In genomic region chr11:97345446-97345845, GRCm38 (mm10) we compare ENCODE assay signal across 24 mouse cellular contexts. TPM values are rescaled to one million over a fixed set of nuclear protein-coding genes. Genes with fewer than 3 reads are reported as not detected.
DNase-seq lines count a peak whose midpoint lies in the region; ATAC-seq and TF ChIP-seq lines count a peak whose summit lies in the region.
"Had no signal": no experiment of that assay in that cellular context is flagged by ENCODE, and none has a peak within 500 bp of the region (broad histone marks: within the 10 kb centered on the region; RNA-seq: fewer than 3 reads in every experiment).

No protein-coding gene starts in this region.

- WGBS in heart, embryonic 11.5 days (ENCODE audit: insufficient replicate concordance), result 56% methylated on average over 10 of the region's 10 CpGs
- WGBS in heart, adult 2 months, result 50% methylated on average over 10 of the region's 10 CpGs
- WGBS in midbrain, embryonic 11.5 days, result 87% methylated on average over 10 of the region's 10 CpGs
- 86% methylated on average over 10 of the region's 10 CpGs for WGBS in midbrain, embryonic 15.5 days

- no peaks in the 10 kb centered on the region for H3K79me2 ChIP-seq in heart, adult 2 months (replicated peaks; ENCODE audit: control insufficient read depth, insufficient read depth, low read length)

- H3K9ac ChIP-seq in heart, embryonic 11.5 days (ENCODE audit: low read depth, low read length), result no peak overlapping the region
- H3K9ac ChIP-seq in heart, adult 2 months (ENCODE audit: low read depth, low read length), result no peak overlapping the region
- H3K9ac ChIP-seq in midbrain, embryonic 11.5 days (ENCODE audit: low read length), result no peak overlapping the region
- H3K9ac ChIP-seq in midbrain, embryonic 15.5 days, result no peak overlapping the region
- H3K9ac ChIP-seq: forebrain, embryonic 15.5 days; hindbrain, embryonic 12.5 days; hindbrain, embryonic 15.5 days had no signal

- H3K9me3 ChIP-seq in heart, embryonic 11.5 days (replicated peaks; ENCODE audit: control insufficient read depth, low read length), result no peaks in the 10 kb centered on the region
- H3K9me3 ChIP-seq in midbrain, embryonic 11.5 days (ENCODE audit: control insufficient read depth, low read length), result no peaks in the 10 kb centered on the region
- no peaks in the 10 kb centered on the region for H3K9me3 ChIP-seq in midbrain, embryonic 15.5 days
- H3K9me3 ChIP-seq: forebrain, embryonic 10.5 days; forebrain, embryonic 15.5 days; hindbrain, embryonic 12.5 days; hindbrain, embryonic 15.5 days had no signal

- no peak for TF ChIP-seq CTCF in heart, adult 2 months (IDR thresholded peaks at IDR 0.05)

- H3K36me3 ChIP-seq in heart, embryonic 11.5 days (ENCODE audit: control insufficient read depth, insufficient read depth, low read length), result no peaks in the 10 kb centered on the region
- no peaks in the 10 kb centered on the region for H3K36me3 ChIP-seq in heart, adult 2 months (ENCODE audit: control insufficient read depth, insufficient read depth, low read length)
- H3K36me3 ChIP-seq in midbrain, embryonic 11.5 days (ENCODE audit: control insufficient read depth, insufficient read depth, low read length), result no peaks in the 10 kb centered on the region
- H3K36me3 ChIP-seq in midbrain, embryonic 15.5 days (replicated peaks), result no peaks in the 10 kb centered on the region
- H3K36me3 ChIP-seq: forebrain, embryonic 10.5 days; forebrain, embryonic 15.5 days; hindbrain, embryonic 12.5 days; hindbrain, embryonic 15.5 days had no signal

- no peak overlapping the region for H3K4me2 ChIP-seq in heart, embryonic 11.5 days
- H3K4me2 ChIP-seq in midbrain, embryonic 11.5 days, result no peak overlapping the region
- H3K4me2 ChIP-seq in midbrain, embryonic 15.5 days, result no peak overlapping the region
- H3K4me2 ChIP-seq: forebrain, embryonic 15.5 days; hindbrain, embryonic 12.5 days; hindbrain, embryonic 15.5 days had no signal

- ATAC-seq in CD4-positive, CD25-positive, alpha-beta regulatory T cell, adult 4 months, result no peak
- ATAC-seq in heart, embryonic 11.5 days (replicated peaks; ENCODE audit: insufficient number of reproducible peaks, low FRiP score, low TSS enrichment), result no peak; the same call in 1 of the 2 replicates
- ATAC-seq in midbrain, embryonic 11.5 days (ENCODE audit: low FRiP score), result no peak
- no peak for ATAC-seq in midbrain, embryonic 15.5 days (replicated peaks)
- peak; percentile 65; the same call in 1 of the 2 replicates for ATAC-seq in granulocyte monocyte progenitor cell, adult 5-6 weeks (replicated peaks; ENCODE audit: poor library complexity, severe bottlenecking)
- ATAC-seq: activated CD4-positive, CD25-positive, alpha-beta regulatory T cell, adult 4 months; forebrain, embryonic 15.5 days; intestine, postnatal 0 days had no signal

- 0 out of 2 replicates have a peak, but pooled peaks cover 2% of the 10 kb centered on the region for H3K27me3 ChIP-seq in heart, embryonic 11.5 days (ENCODE audit: control insufficient read depth, insufficient read depth, low read length)
- no peaks in the 10 kb centered on the region for H3K27me3 ChIP-seq in heart, adult 2 months (ENCODE audit: control insufficient read depth, insufficient read depth, low read length)
- H3K27me3 ChIP-seq in midbrain, embryonic 11.5 days (ENCODE audit: control insufficient read depth, insufficient read depth, low read length), result peaks cover 4% of the 10 kb centered on the region
- H3K27me3 ChIP-seq in midbrain, embryonic 15.5 days (replicated peaks), result no peaks in the 10 kb centered on the region
- H3K27me3 ChIP-seq: forebrain, embryonic 15.5 days; hindbrain, embryonic 15.5 days had no signal

- intact Hi-C loops in heart, adult 2 months (cut with DNase I), result no loop called here

- no peak for TF ChIP-seq POLR2A in heart, adult 2 months (IDR thresholded peaks at IDR 0.05; ENCODE audit: insufficient read depth, low read depth, low read length)

- H3K4me3 ChIP-seq in heart, embryonic 11.5 days (ENCODE audit: low read depth, low read length), result no peak overlapping the region
- no peak overlapping the region for H3K4me3 ChIP-seq in heart, adult 2 months
- H3K4me3 ChIP-seq in midbrain, embryonic 11.5 days (ENCODE audit: low read depth, low read length), result no peak overlapping the region
- H3K4me3 ChIP-seq in midbrain, embryonic 15.5 days, result no peak overlapping the region
- H3K4me3 ChIP-seq: forebrain, embryonic 10.5 days; forebrain, embryonic 15.5 days; hindbrain, embryonic 12.5 days; hindbrain, embryonic 15.5 days had no signal

- no peak for TF ChIP-seq EP300 in heart, adult 2 months (IDR thresholded peaks at IDR 0.05; ENCODE audit: insufficient read depth, low read depth, low read length)

- H3K4me1 ChIP-seq in heart, embryonic 11.5 days (ENCODE audit: control insufficient read depth, insufficient read depth, low read length), result peaks cover 14% of the 10 kb centered on the region
- H3K4me1 ChIP-seq in heart, adult 2 months (ENCODE audit: control insufficient read depth, insufficient read depth, low read length), result peaks cover 1% of the 10 kb centered on the region; the same call in 1 of the 2 replicates
- peaks cover 5% of the 10 kb centered on the region for H3K4me1 ChIP-seq in midbrain, embryonic 11.5 days (ENCODE audit: control insufficient read depth, insufficient read depth, low read length)
- peaks cover 8% of the 10 kb centered on the region for H3K4me1 ChIP-seq in midbrain, embryonic 15.5 days

- DNase-seq in CD4-positive, CD25-positive, alpha-beta regulatory T cell, adult 2 months (ENCODE audit: low read depth, low spot score), result peak; percentile 32
- DNase-seq in heart, adult 2 months, result no peak
- DNase-seq in midbrain, embryonic 11.5 days (ENCODE audit: low spot score, missing footprints), result peak; percentile 68
- DNase-seq in kidney, postnatal 25 days, result no peak
- DNase-seq: adrenal gland, adult 8-10 months; adrenal gland, postnatal 25 days; cerebellum, adult 11-12 months; cerebellum, adult 8-10 months; cerebellum, postnatal 10 days; cerebellum, postnatal 36 days; gastrocnemius, postnatal 10 days; gastrocnemius, postnatal 36 days; heart, adult 18-20 months had no signal

- H3K27ac ChIP-seq in heart, embryonic 11.5 days (ENCODE audit: low read depth, low read length), result 0 out of 2 replicates have a peak overlapping the region, but pooled peaks have one; percentile 6
- H3K27ac ChIP-seq in heart, adult 2 months, result no peak overlapping the region
- no peak overlapping the region for H3K27ac ChIP-seq in midbrain, embryonic 11.5 days (ENCODE audit: low read depth, low read length)
- no peak overlapping the region for H3K27ac ChIP-seq in midbrain, embryonic 15.5 days
- H3K27ac ChIP-seq: forebrain, embryonic 10.5 days; forebrain, embryonic 15.5 days; hindbrain, embryonic 12.5 days; hindbrain, embryonic 15.5 days had no signal

RNA-seq across cellular contexts. Expression of gene Gpr179, which starts 6.4 kb away (rescaled TPM):
- under 1 TPM; 0.16 to 0.30 TPM for polyA plus RNA-seq in CD4-positive, CD25-positive, alpha-beta regulatory T cell, adult 4 months (2017; shearing (Covaris generic))
- polyA plus RNA-seq in heart, embryonic 11.5 days (2014; fragmentation: Nextera tagmentation; extraction: Ambion mirVana), result 0.01 TPM in 1 of 2 replicates, not detected in the other
- total RNA-seq in heart, adult 2 months (2021), result under 1 TPM; 0.05 to 0.08 TPM
- 0.03 TPM in 1 of 2 replicates, not detected in the other for polyA plus RNA-seq in heart, adult 2 months (2012; rRNA removed)
- 0.03 TPM in 1 of 2 replicates, not detected in the other for polyA plus RNA-seq in midbrain, embryonic 11.5 days (2014; fragmentation: Nextera tagmentation; extraction: Ambion mirVana)
- 0.70 and 0.98 TPM in 2 replicates for polyA plus RNA-seq in midbrain, embryonic 15.5 days (2015; fragmentation: Nextera tagmentation; extraction: Ambion mirVana)
- total RNA-seq in granulocyte monocyte progenitor cell, adult 5-6 weeks (2014; fragmentation: Nextera tagmentation), result 0.71 TPM in 1 of 2 replicates, not detected in the other
- 0.10 and 0.17 TPM in 2 replicates for total RNA-seq in granulocyte monocyte progenitor cell, adult 5-6 weeks (2017)
- total RNA-seq: heart, adult 18-20 months had no signal
- polyA plus RNA-seq: heart, postnatal 0 days had no signal

RNA-seq across cellular contexts. Expression of gene Socs7, which starts 16.9 kb away (rescaled TPM):
- 1 to 10 TPM; 7.6 to 8.4 TPM for polyA plus RNA-seq in CD4-positive, CD25-positive, alpha-beta regulatory T cell, adult 4 months (2017; shearing (Covaris generic))
- 2.2 and 2.9 TPM in 2 replicates for polyA plus RNA-seq in heart, embryonic 11.5 days (2014; fragmentation: Nextera tagmentation; extraction: Ambion mirVana)
- total RNA-seq in heart, adult 2 months (2021), result 10 to 100 TPM; 21.4 to 22.8 TPM
- polyA plus RNA-seq in heart, adult 2 months (2012; rRNA removed), result 8.9 and 18.6 TPM in 2 replicates
- 3.4 and 3.7 TPM in 2 replicates for polyA plus RNA-seq in midbrain, embryonic 11.5 days (2014; fragmentation: Nextera tagmentation; extraction: Ambion mirVana)
- 10.6 and 10.8 TPM in 2 replicates for polyA plus RNA-seq in midbrain, embryonic 15.5 days (2015; fragmentation: Nextera tagmentation; extraction: Ambion mirVana)
- 5.5 and 6.3 TPM in 2 replicates for total RNA-seq in granulocyte monocyte progenitor cell, adult 5-6 weeks (2014; fragmentation: Nextera tagmentation)
- 7.9 and 9.5 TPM in 2 replicates for total RNA-seq in granulocyte monocyte progenitor cell, adult 5-6 weeks (2017)

RNA-seq across cellular contexts. Expression of gene Mrpl45, which starts 29.9 kb away (rescaled TPM):
- polyA plus RNA-seq in CD4-positive, CD25-positive, alpha-beta regulatory T cell, adult 4 months (2017; shearing (Covaris generic)), result 10 to 100 TPM; 38.8 to 42.3 TPM
- polyA plus RNA-seq in heart, embryonic 11.5 days (2014; fragmentation: Nextera tagmentation; extraction: Ambion mirVana), result 64.2 and 70.3 TPM in 2 replicates
- 10 to 100 TPM; 48.9 to 62.5 TPM for total RNA-seq in heart, adult 2 months (2021)
- 33.7 and 51.4 TPM in 2 replicates for polyA plus RNA-seq in heart, adult 2 months (2012; rRNA removed)
- polyA plus RNA-seq in midbrain, embryonic 11.5 days (2014; fragmentation: Nextera tagmentation; extraction: Ambion mirVana), result 56.6 and 58.9 TPM in 2 replicates
- polyA plus RNA-seq in midbrain, embryonic 15.5 days (2015; fragmentation: Nextera tagmentation; extraction: Ambion mirVana), result 33.1 and 38.1 TPM in 2 replicates
- total RNA-seq in granulocyte monocyte progenitor cell, adult 5-6 weeks (2014; fragmentation: Nextera tagmentation), result 26.6 and 36.0 TPM in 2 replicates
- total RNA-seq in granulocyte monocyte progenitor cell, adult 5-6 weeks (2017), result 25.7 and 26.6 TPM in 2 replicates

Comparison
In these comparisons a context has a peak if more than half of its experiments do, and no peak if none do; other contexts are left out.
1. DNase-seq: peak in CD4-positive, CD25-positive, alpha-beta regulatory T cell, adult 2 months (single experiment) and midbrain, embryonic 11.5 days (single experiment); none in heart, adult 2 months (0 of 2) and kidney, postnatal 25 days (0 of 2).